Mouse (Mus musculus): Measurements from ENCODE around the gene Noc3l.

GRCm38 (mm10) chr19:38862523-38862922 is 43.5 kb upstream of the Noc3l start:
- no peak for TF ChIP-seq CTCF (IDR thresholded peaks at IDR 0.05; ENCODE audit: low read depth)
- no peak for TF ChIP-seq EP300 (IDR thresholded peaks at IDR 0.05; ENCODE audit: low read depth)

All from liver, postnatal 0 days (tissue).